Mouse (Mus musculus) hindbrain, embryonic 16.5 days (tissue): ENCODE results near the gene Gm1604a. TPM values are rescaled to one million over a fixed set of nuclear protein-coding genes. Genes with fewer than 3 reads are reported as not detected.
"Not testable (repeated sequence)": the region's sequence is repeated elsewhere in the genome, so short reads cannot be mapped to it uniquely, and the experiment has no call there.

ENCODE experiments used
- ATAC-seq: fragments of 200-750 bp; cut with Nextera tagmentation; 2 replicates; pipeline ENCODE4 v1.8.0; 2017; ENCODE audit warnings: moderate TSS enrichment, moderate library complexity
- H3K27ac ChIP-seq: fragments of 300-500 bp; sonication (generic); 2 replicates; pipeline ENCODE4 v1.5.1; 2014; ENCODE audit warnings: low read depth, mild to moderate bottlenecking, control low read depth, low read length, moderate library complexity
- H3K27me3 ChIP-seq: fragments of 300-500 bp; sonication (generic); replicated peaks from 2 replicates; pipeline ENCODE4 v1.6.1; 2014; ENCODE audit warnings: low read length; ENCODE audit not compliant: control insufficient read depth, insufficient read depth
- H3K36me3 ChIP-seq: fragments of 300-500 bp; sonication (generic); 2 replicates; pipeline ENCODE4 v1.6.1; 2014; ENCODE audit warnings: mild to moderate bottlenecking, low read length, moderate library complexity, mixed read lengths; ENCODE audit not compliant: control insufficient read depth, insufficient read depth
- H3K4me1 ChIP-seq: fragments of 300-500 bp; sonication (generic); 2 replicates; pipeline ENCODE4 v1.6.1; 2014; ENCODE audit warnings: low read depth, low read length; ENCODE audit not compliant: control insufficient read depth, insufficient read depth
- H3K4me2 ChIP-seq: fragments of 300-500 bp; sonication (generic); 2 replicates; pipeline ENCODE4 v1.6.1; 2014; ENCODE audit warnings: mild to moderate bottlenecking, low read length, control low read depth, moderate library complexity
- H3K4me3 ChIP-seq: fragments of 300-500 bp; sonication (generic); 2 replicates; pipeline ENCODE4 v1.5.1; 2014; ENCODE audit warnings: mild to moderate bottlenecking, low read length, control low read depth, moderate library complexity
- H3K9ac ChIP-seq: fragments of 300-500 bp; sonication (generic); 2 replicates; pipeline ENCODE4 v1.6.1; 2014; ENCODE audit warnings: low read depth, mild to moderate bottlenecking, control low read depth, low read length, moderate library complexity
- H3K9me3 ChIP-seq: fragments of 300-500 bp; sonication (generic); 2 replicates; pipeline ENCODE4 v1.6.1; 2014; ENCODE audit warnings: mild to moderate bottlenecking, low read length, moderate library complexity; ENCODE audit not compliant: control insufficient read depth
- WGBS: fragments of 180-500 bp; shearing (Covaris S2); extraction: QIAGEN DNeasy Blood & Tissue Kit; methylation state at CpG from one replicate; pipeline ENCODE4 v1.1.7; 2014; 5-methylcytosine and 5-hydroxymethylcytosine counted together
- polyA plus RNA-seq: library from polyadenylated mRNA; unstranded; fragments of >200 nt; fragmentation: Nextera tagmentation; extraction: Ambion mirVana; gene quantifications from 2 replicates; pipeline ENCODE4 v1.2.1, GENCODE M21; 2015

Gene Gm1604a
- polyA plus RNA-seq, 1 experiment from 2014 or later = not detected

DNA sequence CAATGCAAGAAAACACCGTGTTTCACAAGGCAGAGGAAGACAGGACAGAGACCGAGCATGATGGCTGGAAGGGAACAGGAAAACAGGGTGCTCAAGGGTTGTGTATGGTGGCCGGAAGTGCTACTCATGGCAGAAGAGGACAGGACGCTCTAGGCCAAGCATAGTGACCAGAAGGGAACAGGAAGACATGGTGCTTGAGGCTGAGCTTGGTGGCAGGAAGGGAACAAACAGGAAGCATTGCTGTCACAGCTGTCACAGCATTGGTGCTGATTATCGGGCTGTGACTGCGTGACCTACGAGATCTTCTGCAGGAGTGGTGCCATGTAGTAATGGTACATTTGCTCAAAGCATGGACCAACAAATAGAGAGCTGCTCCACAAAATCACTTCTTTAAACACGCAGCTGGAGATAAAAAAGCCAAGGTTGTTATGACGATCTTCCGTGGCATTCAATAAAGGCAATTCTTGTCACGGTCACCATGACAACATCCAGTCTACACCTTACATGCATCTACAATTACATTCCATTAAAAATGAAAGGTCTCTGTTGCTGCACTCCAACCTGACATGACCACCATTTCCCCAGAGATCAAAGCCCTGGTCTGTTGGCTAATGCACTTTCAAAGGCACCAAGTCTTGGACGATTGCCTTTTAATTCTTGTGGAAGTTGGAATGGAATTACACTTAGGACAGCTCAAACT lies 60.3 kb downstream of the Gm1604a start:
- WGBS = no CpG with 5 or more reads among the region's 12 CpGs
- H3K4me2 ChIP-seq, H3K9me3 ChIP-seq, H3K27ac ChIP-seq, H3K9ac ChIP-seq, H3K4me3 ChIP-seq, H3K36me3 ChIP-seq, H3K27me3 ChIP-seq, H3K4me1 ChIP-seq, ATAC-seq: not testable (repeated sequence)

DNA sequence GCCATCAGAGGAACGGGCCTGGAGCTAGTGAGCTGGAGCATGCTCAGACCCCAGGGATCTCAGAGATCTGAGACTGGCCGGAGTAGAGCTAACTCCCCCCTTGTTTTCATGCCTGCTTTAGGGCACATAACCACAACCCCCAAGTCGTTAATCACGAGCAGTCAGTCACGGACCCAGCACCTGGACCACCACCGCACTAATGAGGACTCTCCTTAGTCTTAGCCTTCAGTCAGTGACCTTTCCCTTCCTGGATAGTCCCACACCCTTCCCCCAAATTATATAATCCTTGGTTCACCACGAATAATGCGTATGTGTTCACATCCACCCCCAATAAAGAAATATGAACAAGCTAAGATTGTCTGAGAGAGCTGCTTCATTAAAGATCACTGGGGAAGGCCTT lies 61.5 kb downstream of the Gm1604a start:
- H3K4me1 ChIP-seq, ATAC-seq, H3K4me2 ChIP-seq, H3K36me3 ChIP-seq, H3K9ac ChIP-seq, H3K27me3 ChIP-seq, H3K9me3 ChIP-seq, H3K27ac ChIP-seq, H3K4me3 ChIP-seq: not testable (repeated sequence)
- 80% methylated on average over 6 of the region's 8 CpGs for WGBS

DNA sequence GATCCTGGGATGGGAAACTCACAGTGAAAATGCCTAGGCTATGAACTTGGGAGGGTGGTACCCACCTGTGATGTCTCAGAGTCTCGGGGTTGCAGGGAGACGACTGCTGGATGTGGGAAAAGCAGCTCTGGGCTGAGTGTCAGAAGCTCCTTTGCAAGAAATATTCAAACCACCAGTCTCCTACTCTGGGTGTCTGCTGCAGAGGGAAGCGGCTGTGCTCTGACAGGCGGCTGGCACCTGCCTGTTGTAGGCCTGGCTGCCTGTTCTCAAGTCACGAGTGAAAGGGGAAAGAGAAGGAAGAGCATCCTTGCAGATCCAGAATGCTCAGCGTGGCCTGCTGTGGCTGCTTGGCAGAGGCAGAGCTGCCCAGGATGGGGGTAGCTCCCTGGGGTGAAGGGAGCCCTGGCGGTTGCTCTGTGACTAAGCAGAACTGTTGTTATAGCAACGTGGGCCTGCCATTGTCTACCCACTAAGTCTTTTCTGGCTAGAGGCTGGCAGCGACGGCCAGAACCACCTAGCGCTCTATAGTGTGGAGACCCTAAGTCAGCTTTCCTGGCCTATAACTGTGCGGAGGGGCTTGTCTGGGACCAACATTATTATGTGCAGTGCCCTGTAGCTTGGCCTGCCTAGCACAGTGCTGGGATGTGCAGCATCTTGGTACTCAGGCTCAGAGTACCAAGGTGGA lies 72.6 kb downstream of the Gm1604a start:
- not testable (repeated sequence) for H3K27me3 ChIP-seq, H3K9me3 ChIP-seq, H3K4me1 ChIP-seq, H3K27ac ChIP-seq, H3K9ac ChIP-seq, H3K4me2 ChIP-seq, H3K4me3 ChIP-seq, H3K36me3 ChIP-seq
- ATAC-seq = peak; percentile 80
- WGBS = no CpG with 5 or more reads among the region's 12 CpGs

DNA sequence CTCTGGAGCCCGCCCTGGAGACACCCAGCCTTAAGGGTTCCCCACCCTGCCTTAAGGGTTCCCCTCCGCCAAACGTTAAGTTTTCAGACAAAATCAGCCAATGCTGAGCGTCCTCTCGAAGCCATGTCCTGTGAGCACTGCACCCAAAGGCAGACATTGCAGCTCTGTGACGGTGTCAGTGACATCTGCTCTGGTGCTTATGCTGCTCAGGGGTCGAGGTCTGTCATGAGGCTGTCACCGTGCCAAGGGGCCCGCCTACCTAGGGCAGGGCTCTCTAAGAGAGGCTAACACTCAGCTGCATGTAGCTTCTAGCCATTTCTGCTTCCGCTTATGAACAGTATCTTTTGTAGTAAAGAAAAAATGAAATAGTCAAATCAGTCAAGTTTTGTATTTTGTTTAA lies 73.7 kb downstream of the Gm1604a start:
- not testable (repeated sequence) for H3K4me1 ChIP-seq, H3K36me3 ChIP-seq, H3K27me3 ChIP-seq, H3K9ac ChIP-seq, H3K4me3 ChIP-seq, H3K4me2 ChIP-seq, H3K9me3 ChIP-seq, H3K27ac ChIP-seq
- peak; percentile 36; the same call in 1 of the 2 replicates for ATAC-seq
- WGBS = 79% methylated on average over 3 of the region's 10 CpGs

DNA sequence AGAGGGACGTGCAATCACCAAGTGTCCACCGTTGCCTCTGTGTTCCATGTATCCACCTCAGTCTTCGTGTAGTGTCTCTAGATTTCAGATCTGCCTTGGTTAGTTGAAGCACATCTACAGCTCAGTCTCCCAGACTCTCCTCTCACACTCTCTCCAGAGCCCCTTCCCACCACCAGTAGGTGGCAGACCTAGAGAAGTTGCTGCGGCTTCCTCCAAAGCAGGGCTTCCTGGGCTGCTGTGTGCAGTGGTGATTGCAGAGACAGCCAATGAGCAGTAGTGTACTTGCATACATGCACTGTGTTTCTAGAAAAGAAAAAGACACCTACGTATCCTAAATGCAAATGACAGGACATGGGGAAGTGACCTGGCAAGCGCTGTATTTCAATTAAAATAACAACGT lies 77.6 kb downstream of the Gm1604a start:
- not testable (repeated sequence) for H3K4me3 ChIP-seq, H3K27me3 ChIP-seq, H3K4me1 ChIP-seq, H3K9me3 ChIP-seq, H3K4me2 ChIP-seq, H3K9ac ChIP-seq, H3K36me3 ChIP-seq, H3K27ac ChIP-seq
- peak; percentile 41; the same call in 1 of the 2 replicates for ATAC-seq
- no CpG with 5 or more reads among the region's 7 CpGs for WGBS

DNA sequence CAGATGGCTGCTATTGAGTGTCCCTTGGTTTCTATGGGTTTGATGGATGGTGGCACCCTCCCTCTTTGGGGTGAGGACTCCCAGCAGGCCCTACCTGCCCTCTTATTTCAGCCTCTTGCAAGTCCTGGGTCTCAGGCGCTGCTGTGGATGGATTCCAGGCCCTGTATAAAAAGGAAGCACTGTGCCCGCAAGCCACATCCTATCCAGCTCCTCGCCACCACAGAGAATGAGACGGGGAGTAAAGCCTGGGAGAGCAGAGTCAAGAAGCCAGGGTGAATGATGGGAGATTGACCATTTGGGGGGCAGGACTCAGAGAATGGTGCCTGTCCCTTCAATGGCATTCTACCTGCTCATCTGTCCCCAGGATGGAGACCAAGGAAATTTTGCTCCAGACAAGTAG lies 86.3 kb downstream of the Gm1604a start:
- not testable (repeated sequence) for H3K9ac ChIP-seq, H3K27ac ChIP-seq, ATAC-seq, H3K9me3 ChIP-seq, H3K36me3 ChIP-seq, H3K27me3 ChIP-seq, H3K4me3 ChIP-seq, H3K4me2 ChIP-seq, H3K4me1 ChIP-seq
- 88% methylated on average over 3 of the region's 4 CpGs for WGBS

DNA sequence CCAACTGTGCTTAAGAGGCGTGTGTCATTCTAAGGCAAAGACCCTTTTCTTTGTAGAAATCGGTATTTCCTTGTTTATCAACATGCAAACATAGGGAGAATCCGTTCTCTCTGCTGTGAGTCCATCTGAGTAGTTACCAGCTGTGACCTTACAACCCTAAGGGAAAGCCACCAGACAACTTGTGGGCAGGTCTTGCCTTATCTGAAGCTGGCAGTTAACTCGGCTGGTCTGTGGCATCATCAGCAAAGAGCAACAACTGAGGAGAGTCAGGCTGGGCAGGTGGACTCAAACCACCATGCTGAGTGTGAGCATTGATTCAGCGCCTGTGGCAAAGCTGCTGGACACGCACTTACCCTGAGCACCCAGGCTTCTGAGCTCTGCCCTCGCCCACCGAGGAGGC lies 90.9 kb downstream of the Gm1604a start:
- 86% methylated on average over 6 of the region's 8 CpGs for WGBS
- not testable (repeated sequence) for H3K27ac ChIP-seq, ATAC-seq, H3K9ac ChIP-seq, H3K27me3 ChIP-seq, H3K4me1 ChIP-seq, H3K9me3 ChIP-seq, H3K4me2 ChIP-seq, H3K36me3 ChIP-seq, H3K4me3 ChIP-seq

DNA sequence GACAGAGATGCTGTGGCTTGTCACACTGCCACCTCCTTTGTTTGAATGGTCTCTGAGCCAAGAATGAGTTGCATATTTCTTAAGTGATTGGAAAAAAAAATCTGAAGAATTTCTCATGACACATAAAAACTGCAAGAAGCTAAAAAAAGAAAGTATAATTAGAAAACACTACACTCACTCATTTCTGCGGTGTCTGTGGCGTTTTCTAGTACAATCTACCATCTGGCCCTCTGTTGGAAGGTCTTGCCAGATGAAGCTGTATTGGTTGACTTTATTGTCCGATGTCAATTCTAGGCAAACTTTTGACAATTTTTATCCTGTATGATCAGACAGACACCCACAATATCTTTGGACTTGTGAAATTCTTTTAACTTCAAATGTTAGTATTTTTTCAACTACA lies 95.5 kb downstream of the Gm1604a start:
- H3K9ac ChIP-seq, ATAC-seq: not testable (repeated sequence)
- WGBS = 81% methylated on average over 3 of the region's 3 CpGs

DNA sequence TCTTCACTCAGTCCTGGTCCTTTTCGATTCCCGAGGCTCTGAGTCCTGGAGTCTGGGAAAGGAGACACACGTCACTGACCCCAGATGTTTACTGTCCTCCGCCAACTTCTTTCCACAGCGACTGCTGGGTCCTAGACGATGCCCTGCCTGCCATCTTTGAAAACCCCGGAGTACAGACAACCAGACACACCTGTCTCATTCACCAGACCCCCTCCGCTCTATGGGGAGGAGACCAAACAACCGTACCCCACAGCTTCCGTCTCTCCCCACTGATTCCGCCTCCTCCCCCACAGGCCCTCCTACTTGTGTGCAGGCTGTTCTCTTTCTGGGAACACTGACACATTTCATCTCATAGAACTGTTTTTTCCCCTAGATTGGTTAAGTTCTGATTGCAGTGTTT lies 97.2 kb downstream of the Gm1604a start:
- not testable (repeated sequence) for ATAC-seq, H3K9ac ChIP-seq, H3K4me3 ChIP-seq, H3K27me3 ChIP-seq, H3K4me2 ChIP-seq, H3K4me1 ChIP-seq, H3K9me3 ChIP-seq, H3K27ac ChIP-seq, H3K36me3 ChIP-seq
- WGBS = 88% methylated on average over 11 of the region's 11 CpGs

More for the DNA sequence above, 95.5 kb downstream of the Gm1604a start:
- not testable (repeated sequence) for H3K4me3 ChIP-seq, H3K9me3 ChIP-seq, H3K27ac ChIP-seq, H3K27me3 ChIP-seq, H3K36me3 ChIP-seq, H3K4me1 ChIP-seq, H3K4me2 ChIP-seq
